Mouse (Mus musculus) forebrain, embryonic 11.5 days (tissue): Measurements from ENCODE around the gene Ifi207. TPM values are rescaled to one million over a fixed set of nuclear protein-coding genes. Genes with fewer than 3 reads are reported as not detected.
"Not testable (repeated sequence)": the region's sequence is repeated elsewhere in the genome, so short reads cannot be mapped to it uniquely, and the experiment has no call there.

ENCODE experiments used
- ATAC-seq: fragments of 200-750 bp; cut with Nextera tagmentation; replicated peaks from 2 replicates; pipeline ENCODE4 v1.8.0; 2017; ENCODE audit warnings: moderate TSS enrichment; ENCODE audit not compliant: low FRiP score
- DNase-seq: peaks from one replicate; pipeline ENCODE4 v3.0.0-alpha.2; 2017; ENCODE audit warnings: low spot score
- H3K27ac ChIP-seq: fragments of 300-500 bp; sonication (generic); 2 replicates; pipeline ENCODE4 v1.5.1; 2014; ENCODE audit warnings: low read depth, low read length
- H3K27me3 ChIP-seq: fragments of 300-500 bp; sonication (generic); 2 replicates; pipeline ENCODE4 v1.6.1; 2014; ENCODE audit warnings: mild to moderate bottlenecking, low read length, mixed read lengths; ENCODE audit not compliant: control insufficient read depth, insufficient read depth
- H3K36me3 ChIP-seq: fragments of 300-500 bp; sonication (generic); 2 replicates; pipeline ENCODE4 v1.6.1; 2014; ENCODE audit warnings: mild to moderate bottlenecking, low read length, moderate library complexity, mixed read lengths; ENCODE audit not compliant: control insufficient read depth, insufficient read depth
- H3K4me1 ChIP-seq: fragments of 300-500 bp; sonication (generic); replicated peaks from 2 replicates; pipeline ENCODE4 v1.6.1; 2014; ENCODE audit warnings: low read length, mixed read lengths; ENCODE audit not compliant: control insufficient read depth, insufficient read depth
- H3K4me2 ChIP-seq: fragments of 300-500 bp; sonication (generic); 2 replicates; pipeline ENCODE4 v1.6.1; 2014; ENCODE audit warnings: low read depth, mild to moderate bottlenecking, low read length, moderate library complexity, mixed read lengths; ENCODE audit not compliant: severe bottlenecking
- H3K4me3 ChIP-seq: fragments of 300-500 bp; sonication (generic); 2 replicates; pipeline ENCODE4 v1.5.1; 2014; ENCODE audit warnings: low read depth, low read length
- H3K9ac ChIP-seq: fragments of 300-500 bp; sonication (generic); 2 replicates; pipeline ENCODE4 v1.6.1; 2014; ENCODE audit warnings: low read length
- H3K9me3 ChIP-seq: fragments of 300-500 bp; sonication (generic); 2 replicates; pipeline ENCODE4 v1.6.1; 2016; ENCODE audit warnings: low read length, mixed read lengths; ENCODE audit not compliant: control insufficient read depth
- WGBS: fragments of 180-500 bp; shearing (Covaris S2); extraction: QIAGEN DNeasy Blood & Tissue Kit; methylation state at CpG from one replicate; pipeline ENCODE4 v1.1.7; 2014; 5-methylcytosine and 5-hydroxymethylcytosine counted together
- polyA plus RNA-seq: library from polyadenylated mRNA; unstranded; fragments of >200 nt; fragmentation: Nextera tagmentation; extraction: Ambion mirVana; gene quantifications from 2 replicates; pipeline ENCODE4 v1.2.1, GENCODE M21; 2014

The Ifi207 gene
- polyA plus RNA-seq, 1 experiment from 2014 or later: 0.28 TPM

DNA sequence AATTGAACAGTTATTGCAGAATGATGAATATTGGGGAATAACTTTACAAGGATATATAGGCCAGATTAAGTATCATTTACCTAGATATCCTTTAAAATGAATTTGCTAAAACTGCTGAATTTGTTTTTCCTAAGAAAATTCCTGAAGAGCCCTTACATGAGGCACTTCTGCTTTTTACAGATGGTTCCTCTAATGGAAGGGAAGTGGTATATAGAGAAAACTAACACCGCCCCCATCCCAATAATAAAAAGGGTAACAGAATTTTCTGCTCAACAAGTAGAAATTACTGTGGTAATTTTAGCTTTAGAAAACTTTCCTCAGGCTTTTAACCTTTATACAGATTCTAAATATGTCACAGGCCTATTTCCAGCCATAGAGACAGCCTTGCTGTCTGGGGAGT, 47.3 kb downstream of the Ifi207 start:
- Histone ChIP-seq H3K4me1 (no peaks in the 10 kb centered on the region), H3K27me3 (no peaks in the 10 kb centered on the region), H3K36me3 (no peaks in the 10 kb centered on the region), H3K27ac (no peak overlapping the region), H3K9me3 (no peaks in the 10 kb centered on the region), H3K4me3 (no peak overlapping the region), H3K4me2 (no peak overlapping the region), H3K9ac (no peak overlapping the region)
- 86% methylated on average over 1 of the region's 1 CpGs for WGBS
- no peak for DNase-seq
- ATAC-seq: no peak

DNA sequence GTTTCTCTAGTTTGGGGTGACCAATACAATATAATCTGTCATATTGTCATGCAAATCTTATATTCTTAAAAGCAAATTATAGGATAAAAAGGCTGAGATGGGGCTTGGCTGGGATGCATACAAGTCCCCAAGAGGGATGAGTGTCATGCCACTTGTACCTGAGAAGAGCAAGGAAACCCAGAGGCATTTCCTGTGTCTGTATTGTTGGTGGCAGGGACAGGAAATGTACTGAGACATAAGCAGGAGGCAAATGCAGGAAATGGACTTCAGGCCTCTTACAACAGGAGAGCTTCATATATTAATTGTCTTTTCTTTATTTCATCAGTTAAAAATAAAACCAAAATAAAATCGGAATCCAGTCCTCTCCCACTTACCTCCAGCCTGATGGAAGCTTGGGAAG, 62.9 kb downstream of the Ifi207 start:
- H3K9me3 ChIP-seq, DNase-seq, H3K27ac ChIP-seq, ATAC-seq, H3K9ac ChIP-seq, H3K36me3 ChIP-seq, H3K27me3 ChIP-seq, H3K4me1 ChIP-seq, H3K4me2 ChIP-seq, H3K4me3 ChIP-seq: not testable (repeated sequence)
- 88% methylated on average over 1 of the region's 1 CpGs for WGBS

GRCm38 (mm10) chr1:173673458-173674097, 68.0 kb downstream of the Ifi207 start, which contains the start of gene Ifi208:
Ifi208 (plus strand) TSS chr1:173673675.
- not testable (repeated sequence) for H3K9ac ChIP-seq, H3K27ac ChIP-seq, DNase-seq, H3K27me3 ChIP-seq, H3K4me3 ChIP-seq, ATAC-seq, H3K4me1 ChIP-seq, H3K36me3 ChIP-seq, H3K4me2 ChIP-seq, H3K9me3 ChIP-seq
- 50% methylated on average over 3 of the region's 3 CpGs for WGBS

Other genes starting within 250 kb of the Ifi207 start
- not detected in 2 replicates for gene Ifi214, start 205.8 kb downstream of the Ifi207 start, polyA plus RNA-seq
- not detected in 2 replicates for gene Ifi213, start 142.5 kb downstream of the Ifi207 start, polyA plus RNA-seq
- 0.12 TPM in 1 of 2 replicates, not detected in the other for gene Ifi209, start 110.8 kb downstream of the Ifi207 start, polyA plus RNA-seq
- gene Ifi208, start 68.1 kb downstream of the Ifi207 start, polyA plus RNA-seq: not detected in 2 replicates
- gene Ifi204, start 25.2 kb upstream of the Ifi207 start, polyA plus RNA-seq: 0.56 and 0.71 TPM in 2 replicates
- 0.51 TPM in 1 of 2 replicates, not detected in the other for gene Ifi211, start 171.3 kb upstream of the Ifi207 start, polyA plus RNA-seq
- gene Mndal, start 200.7 kb upstream of the Ifi207 start, polyA plus RNA-seq: 0.65 TPM in 1 of 2 replicates, not detected in the other
- 0.09 TPM in 1 of 2 replicates, not detected in the other for gene Ifi203, start 200.9 kb upstream of the Ifi207 start, polyA plus RNA-seq
- gene Ifi202b, start 241.0 kb upstream of the Ifi207 start, polyA plus RNA-seq: not detected in 2 replicates